Mouse (Mus musculus): ENCODE measurements around the gene March6. TPM values are rescaled to one million over a fixed set of nuclear protein-coding genes. Genes with fewer than 3 reads are reported as not detected.

March6 gene
- 2.0 and 3.7 TPM in 2 replicates for polyA plus RNA-seq (2012; rRNA removed)

DNA sequence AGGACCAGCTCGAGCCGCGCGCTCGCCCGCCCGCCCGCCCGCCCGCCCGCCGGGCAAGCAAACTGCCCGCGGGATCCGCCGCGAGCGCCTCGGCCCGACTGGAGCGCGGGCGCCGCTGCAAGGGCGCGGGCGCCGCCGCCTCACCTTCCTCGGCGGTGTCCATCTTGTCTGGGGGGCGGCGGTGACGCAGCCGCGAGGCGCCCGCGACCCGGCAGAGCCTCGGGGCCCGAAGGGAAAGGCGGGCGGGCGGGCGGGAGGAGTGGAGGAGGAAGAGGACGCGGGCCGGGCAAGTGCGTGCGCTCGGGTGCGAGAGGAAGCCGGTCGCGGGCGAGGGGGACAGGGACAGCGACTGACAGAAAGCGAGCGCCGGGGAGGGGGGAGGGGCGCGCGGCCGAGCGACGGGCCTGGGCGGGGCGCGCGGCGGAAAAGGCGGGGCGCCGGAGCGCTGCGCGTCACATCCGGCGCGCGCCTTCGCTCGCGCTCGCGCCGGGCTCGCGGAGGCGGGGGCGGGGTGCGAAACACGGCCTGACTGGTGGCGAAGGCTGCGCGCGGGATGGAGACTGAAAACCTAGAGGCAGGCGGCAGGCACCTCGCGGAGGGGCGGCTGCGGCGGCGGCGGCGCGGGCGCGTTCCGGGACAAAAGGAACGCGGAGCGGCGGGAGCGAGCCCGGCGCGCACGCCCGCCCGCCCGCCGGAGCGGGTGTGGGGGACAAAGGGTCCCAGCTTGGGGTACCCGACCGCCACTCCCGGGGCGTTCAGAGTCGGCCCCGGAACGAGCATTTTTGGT lies at the start of gene March6:
March6 (minus strand) TSS at position 395 of the 787 bp plus-strand sequence.

DNA sequence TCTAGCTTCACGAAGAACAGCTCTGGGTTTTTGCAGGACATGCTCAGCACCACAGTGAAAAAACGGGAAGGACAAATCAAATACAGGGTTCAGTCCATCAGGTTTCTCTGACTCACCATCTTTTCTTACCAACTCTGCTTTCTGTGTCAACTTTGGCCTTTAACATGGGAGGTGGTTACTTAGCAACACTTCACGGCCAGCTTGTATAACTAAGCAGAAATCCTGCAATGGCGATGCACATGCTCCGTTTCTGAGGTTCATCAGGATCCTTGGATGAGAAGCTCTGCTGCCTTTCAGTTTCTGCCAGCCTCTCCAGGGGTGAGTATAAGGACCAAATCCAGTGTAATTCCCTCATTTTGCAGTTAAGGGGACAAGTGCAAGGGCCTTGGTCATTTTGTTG lies 34.3 kb upstream of the March6 start, which contains the start of gene Cmbl:
Cmbl (plus strand) TSS at position 206 of the 400 bp plus-strand sequence.

DNA sequence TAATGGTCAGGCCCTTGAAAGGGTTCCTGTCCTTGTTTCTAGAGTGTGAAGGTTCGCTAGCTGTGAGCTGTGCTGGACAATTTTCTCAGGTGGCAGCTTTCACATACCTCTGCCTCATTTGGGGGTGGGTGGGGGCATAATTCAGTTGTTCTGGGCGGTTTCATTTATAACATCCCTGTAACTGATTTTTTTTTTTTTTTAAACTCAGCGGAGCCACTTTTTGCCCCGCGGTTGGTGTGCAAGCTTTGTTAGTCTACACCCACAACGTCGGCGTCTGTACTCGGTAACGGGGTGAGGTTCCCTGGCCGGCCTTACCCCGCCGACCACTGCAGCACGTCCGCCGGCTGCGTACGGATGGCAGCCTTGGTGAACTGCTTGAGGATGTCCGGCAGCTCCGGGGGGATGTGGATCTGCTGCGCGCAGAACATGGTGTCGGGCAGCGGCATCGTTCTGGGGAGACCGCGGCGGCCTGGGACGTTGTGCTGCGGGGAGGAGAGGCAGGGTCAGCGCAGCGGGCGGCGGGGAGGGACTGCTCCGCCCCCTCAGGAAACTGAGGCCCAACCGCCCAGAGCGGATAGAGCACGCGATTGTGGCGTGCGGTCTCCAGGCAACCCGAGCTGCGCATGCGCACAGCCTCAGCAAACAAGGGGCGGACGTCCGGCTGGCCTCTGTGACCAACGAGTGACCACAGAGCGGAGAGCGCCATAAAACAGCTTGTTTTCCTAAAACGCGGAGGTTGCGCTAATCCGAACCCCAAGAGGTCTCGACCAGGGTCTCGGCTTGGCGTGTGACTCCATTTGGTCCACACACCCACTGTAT lies 77.5 kb downstream of the March6 start, which contains the start of gene Ropn1l:
Ropn1l (minus strand) TSS at position 640 of the 819 bp plus-strand sequence.

Other genes starting within 250 kb of the March6 start
- 0.57 and 0.72 TPM in 2 replicates for gene Ankrd33b, start 163.3 kb downstream of the March6 start, polyA plus RNA-seq (2012; rRNA removed)
- 1.00 and 1.0 TPM in 2 replicates for gene Ropn1l, start 77.3 kb downstream of the March6 start, polyA plus RNA-seq (2012; rRNA removed)
- gene Cmbl, start 34.3 kb upstream of the March6 start, polyA plus RNA-seq (2012; rRNA removed) = 16.5 and 22.7 TPM in 2 replicates
- gene Cct5, start 70.8 kb upstream of the March6 start, polyA plus RNA-seq (2012; rRNA removed) = 19.6 and 19.8 TPM in 2 replicates
- gene Fam173b, start 70.8 kb upstream of the March6 start, polyA plus RNA-seq (2012; rRNA removed) = 0.62 and 2.2 TPM in 2 replicates